Mouse (Mus musculus): ENCODE measurements at regions not wholly inside any gene's neighbourhood (a gene's known extent, or its start where the extent isn't known, plus 50 kb on each side); places are given as distances from the start of the nearest gene placed in this dataset.

DNA sequence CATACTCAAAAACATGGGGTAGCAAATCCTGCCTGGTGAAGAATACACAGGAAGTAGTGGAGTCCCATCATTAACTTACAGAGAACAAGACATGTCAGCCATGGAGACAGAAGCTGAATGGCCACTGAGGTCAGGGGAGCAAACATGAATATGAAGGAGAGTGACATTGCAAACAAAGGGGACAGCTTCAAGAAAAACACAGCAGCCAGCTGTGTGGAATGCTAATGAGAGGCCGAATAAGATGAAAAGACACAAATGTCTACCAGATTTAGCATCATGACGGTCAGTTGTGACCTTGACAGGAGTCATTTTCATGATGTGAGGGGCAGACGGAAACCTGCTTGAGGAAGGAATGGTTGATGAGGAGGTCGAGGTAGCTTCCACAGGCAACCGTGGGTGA, 167.7 kb downstream of the Pou4f1 start:
- no peak for TF ChIP-seq CTCF (IDR thresholded peaks at IDR 0.05; ENCODE audit: control insufficient read depth, insufficient read depth, insufficient replicate concordance, low read depth, low read length)
- TF ChIP-seq POLR2A (IDR thresholded peaks at IDR 0.05; ENCODE audit: control insufficient read depth, low read depth, low read length), result no peak
